Mouse (Mus musculus) spleen, postnatal 4 days (tissue): ENCODE data around the gene Itih4.
A peak's percentile ranks its signal among the peaks of the same experiment; 100 is the strongest.

ENCODE experiments used
- DNase-seq, 2 experiments: peaks; one replicate each; pipeline ENCODE4 v3.0.0; 2022; ENCODE audit warnings: low spot score in 2 of 2

Itih4 gene

DNA sequence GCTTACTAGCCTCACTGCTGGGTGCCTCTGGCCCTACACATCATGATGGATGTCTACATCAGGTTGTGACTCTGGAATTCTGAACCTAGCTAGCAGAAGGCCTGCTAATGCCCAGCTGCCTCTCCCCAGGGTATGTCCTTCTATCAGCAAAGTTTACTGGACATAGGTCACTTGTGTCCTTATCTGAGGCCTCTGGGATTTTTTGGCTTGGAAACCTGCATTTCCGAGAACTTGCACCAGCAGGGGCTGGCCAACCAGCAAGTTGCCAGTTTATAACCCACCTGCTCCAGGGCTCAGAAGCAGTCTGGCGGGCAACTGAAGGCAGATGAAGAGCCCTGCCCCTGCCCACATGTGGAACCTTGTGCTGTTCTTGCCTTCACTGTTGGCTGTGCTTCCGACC, at the start of gene Itih4:
Itih4 (plus strand) TSS at position 273 of the 400 bp plus-strand sequence.
- no peak for DNase-seq

DNA sequence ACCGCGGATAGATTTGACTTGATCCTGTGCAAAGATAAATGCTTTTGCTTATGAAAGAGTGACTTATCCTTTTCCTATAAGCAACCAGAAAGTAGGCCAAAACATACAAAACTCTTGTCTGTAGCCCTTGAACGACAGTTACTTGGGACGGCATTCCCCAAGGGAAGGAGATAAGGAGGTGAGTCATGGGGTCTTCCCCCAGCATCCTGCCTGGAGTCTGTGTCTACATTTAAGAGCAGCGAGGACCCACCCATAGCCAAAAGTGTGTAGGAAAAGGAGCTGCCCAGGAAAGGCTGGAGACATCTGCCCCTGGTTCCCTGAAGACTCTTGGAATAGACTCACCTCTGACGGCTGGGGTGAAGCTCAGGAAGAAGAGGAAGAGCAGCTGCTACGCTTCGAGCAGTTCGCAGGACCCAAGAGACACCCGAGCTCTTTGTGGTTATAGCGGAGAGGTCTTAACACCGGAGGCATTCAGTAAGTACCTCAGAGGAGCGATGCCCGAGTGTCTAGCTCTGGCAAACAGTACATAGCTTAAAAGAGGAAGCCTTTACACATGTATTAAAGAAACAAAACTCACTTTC, 48.8 kb upstream of the Itih4 start:
- DNase-seq, result no peak

DNA sequence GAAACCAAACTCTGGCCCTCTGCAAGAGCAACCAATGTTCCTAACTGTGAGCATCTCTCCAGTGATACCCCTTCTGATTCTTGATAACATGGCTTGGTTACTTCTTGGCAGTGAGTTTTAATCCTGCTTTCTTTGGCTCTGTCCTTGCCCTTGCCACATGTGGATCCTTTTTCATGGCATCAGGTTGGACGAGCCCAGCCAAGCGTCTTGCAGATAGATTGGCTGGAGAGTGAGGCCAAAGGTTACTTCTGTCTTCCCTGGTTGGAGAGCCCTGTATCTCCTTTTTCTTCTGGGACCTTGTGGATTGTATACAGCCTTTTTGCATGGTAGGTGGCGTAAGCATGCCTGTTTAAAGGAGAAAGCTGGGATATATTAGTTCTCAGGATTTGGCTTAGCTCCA, 42.6 kb upstream of the Itih4 start:
- DNase-seq, result no peak

DNA sequence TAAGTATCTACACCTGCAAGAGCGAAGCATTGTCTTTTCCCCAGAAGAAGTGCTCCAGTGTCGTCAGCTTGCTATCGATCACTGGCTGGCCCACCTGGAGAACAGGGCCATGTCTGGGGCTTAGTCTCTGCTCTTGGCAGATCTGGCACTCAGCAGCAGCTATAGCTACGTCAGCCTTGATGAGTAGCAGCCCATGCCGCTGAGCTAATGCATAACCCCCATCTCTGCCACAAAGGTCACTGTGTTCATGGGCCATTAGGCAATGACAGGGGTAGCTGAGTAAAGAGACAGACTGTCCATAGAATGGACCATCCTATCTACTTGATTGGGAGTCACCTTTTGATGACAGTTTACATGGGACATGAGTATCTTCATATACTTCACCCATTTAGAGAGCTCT, 35.8 kb upstream of the Itih4 start:
- DNase-seq, result no peak

DNA sequence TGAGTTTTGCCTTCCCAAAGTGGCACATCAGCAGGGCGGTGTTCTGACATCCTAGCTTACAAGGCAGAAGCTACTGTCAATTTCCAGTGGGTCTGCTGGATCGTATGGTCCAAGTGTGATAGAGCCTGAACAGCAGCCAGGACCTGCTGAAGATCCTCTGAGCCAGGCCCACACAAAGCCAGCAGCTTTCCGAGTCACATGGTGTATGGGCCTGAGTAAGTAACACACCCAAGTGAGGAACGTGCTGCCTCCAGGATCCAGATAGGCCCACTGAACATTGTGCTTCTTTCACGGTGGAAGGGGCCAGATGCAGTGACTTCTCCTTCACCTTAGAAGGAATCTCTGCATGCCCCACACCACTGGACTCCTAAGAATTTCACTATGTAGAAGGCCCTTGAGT, 34.0 kb upstream of the Itih4 start:
- DNase-seq, result no peak

DNA sequence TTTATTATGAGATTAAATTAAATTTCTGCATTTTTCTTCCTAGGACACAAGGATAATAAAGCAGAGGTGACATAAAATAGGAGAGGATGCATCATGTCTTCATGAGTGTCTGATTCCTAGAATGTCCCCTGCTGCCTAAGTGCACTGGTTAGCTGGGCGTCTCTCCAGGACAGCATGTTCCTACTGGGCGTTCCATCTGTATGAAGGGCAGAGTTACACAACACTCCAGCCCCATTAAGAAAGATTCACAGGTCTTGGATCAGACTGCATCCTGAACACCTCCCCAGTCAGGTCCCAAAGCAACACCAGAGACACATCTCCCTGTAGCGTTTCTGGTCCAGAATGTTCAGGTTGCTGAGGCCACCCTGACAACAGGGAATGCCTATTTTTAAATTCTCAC, 31.0 kb upstream of the Itih4 start:
- no peak for DNase-seq

DNA sequence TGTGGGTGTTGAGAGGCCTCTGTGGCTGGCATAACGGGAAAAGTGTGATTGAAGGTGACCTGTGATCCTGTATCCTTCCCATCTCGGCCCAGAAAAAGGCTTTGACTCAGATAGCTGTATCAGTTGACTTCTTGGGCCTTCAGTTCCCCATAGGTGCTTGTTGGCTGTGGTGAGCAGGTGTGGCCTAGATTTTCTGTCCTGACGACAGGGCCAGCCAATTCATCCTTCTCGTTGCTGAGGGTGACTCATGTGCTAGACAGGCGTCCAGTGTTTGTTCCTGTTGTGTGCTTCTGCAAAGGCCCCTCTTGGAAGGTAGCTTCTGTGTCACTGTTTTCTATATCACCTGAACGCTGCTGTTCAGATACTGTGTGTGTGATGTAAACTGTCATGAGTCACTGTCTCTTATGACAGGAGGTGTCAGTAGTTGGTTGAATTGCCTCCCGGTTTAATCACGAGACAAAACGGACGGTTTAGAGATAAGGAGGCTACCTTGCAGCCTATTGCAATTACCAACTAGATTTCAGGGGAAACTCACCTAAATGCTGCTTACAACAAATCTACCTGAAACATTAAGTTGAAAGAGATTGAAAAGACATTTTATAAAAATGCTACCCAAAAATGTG, 29.3 kb upstream of the Itih4 start:
- no peak for DNase-seq

DNA sequence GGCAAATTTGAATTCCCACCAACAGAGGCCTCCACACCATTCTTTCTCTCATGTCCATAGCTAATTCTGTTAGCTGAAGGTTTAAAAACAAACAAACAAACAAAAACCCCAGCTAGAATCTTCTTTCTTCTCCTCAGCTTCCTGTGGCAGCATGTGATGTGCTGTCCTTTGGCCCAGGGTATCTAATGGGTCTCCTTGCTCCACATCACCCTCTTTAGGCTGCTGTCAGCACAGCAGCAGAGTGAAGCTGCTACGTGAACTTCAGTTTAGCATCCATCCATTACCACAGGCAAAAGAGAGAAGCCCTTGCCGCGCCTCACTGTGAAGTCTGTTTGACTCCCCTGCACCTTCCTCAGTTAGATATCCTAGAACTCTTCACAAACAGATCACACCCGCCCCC, 28.3 kb upstream of the Itih4 start:
- no peak for DNase-seq

DNA sequence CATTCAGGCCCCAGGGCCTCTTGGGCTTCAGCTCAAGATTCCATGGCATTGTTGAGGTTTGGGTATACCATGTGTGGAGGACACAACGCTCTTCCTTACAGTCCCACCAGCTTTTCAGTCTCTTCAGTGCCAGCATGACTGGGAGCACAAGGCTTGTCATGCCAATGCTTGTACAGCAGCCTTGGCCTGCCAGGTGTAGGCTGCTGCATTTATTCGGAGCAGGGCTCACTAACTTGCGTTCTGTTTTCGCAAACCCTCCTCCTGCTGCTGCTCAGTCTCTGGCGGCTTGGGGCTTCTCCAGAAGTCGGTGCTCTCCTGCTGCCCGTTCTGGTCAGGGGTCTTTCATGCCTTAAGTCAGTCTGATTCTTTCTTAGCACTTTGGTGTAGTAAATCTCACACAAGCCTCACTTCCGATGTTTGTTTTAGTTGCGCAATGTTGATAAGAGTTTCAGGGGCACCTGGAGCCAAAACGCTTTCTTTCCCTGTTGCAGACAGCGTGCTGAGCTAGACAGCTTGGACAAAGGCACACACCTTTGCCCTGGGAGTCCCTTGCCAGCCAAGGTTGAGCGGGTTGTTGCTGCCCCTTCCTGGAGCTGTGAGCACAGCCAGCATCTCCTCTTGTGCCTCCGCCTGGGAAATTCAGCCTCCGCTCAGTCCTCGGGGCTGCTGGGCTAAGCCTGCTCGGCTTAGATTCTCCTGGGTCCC, 24.7 kb upstream of the Itih4 start:
- no peak for DNase-seq

DNA sequence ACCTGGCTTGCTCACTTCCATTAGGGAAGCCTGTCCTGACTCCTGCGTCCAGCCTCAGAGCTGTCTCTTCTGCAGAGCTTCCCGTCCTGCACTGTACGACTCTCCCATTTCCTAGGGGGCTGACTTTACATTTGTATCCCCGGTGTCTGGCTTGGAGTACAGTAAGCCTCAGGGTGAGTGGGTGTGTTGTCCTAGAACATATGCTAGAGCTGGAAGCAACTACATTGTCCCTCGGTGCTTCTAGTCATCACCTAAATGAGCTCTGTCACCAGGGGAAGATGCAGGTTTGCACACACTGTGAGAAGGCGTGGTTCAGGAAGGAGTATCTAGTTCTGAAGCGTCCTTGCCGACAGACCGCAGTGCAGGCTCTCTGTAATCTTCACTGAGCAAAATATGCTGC, 23.9 kb upstream of the Itih4 start:
- DNase-seq, result no peak

DNA sequence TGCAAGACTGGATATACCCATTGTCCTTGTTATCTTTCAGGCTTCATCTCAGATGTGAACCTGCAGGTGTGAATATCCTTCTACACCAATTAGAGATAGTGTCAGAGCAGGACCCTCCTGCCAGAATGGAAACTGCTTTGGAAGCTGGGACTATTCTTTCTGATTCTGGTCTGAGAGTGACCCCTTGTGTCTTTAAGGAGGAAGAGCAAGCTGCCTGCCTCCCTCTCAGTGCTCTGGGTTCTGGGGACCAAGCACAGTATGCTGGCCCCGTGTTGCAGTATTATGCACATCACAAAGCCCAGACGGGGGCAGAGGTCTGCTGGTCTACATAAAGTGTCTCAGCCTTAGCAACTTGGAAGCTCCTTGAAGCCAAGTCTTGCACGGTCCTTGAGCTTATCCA, 21.0 kb upstream of the Itih4 start:
- no peak for DNase-seq

DNA sequence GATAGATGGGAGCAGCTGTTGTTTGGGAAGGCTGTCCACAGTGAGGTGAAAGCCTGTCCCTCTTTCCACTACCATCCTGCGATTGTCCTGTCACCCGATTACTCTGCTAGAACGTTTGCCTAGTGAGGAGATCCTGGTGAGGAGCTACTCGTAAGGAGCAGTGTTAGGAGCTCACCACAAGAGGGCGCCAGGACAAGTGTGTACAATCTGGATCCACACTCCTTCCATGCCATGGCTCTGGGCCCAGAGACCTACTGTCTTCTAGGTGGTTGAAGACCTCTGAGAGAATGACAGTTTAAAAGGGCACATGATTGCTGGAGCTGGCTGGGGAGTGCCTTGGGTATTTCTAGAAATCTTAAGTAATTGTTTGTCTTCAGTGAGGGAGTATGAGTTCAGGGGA, 19.2 kb upstream of the Itih4 start:
- DNase-seq, result peak; percentile 66 to 88

DNA sequence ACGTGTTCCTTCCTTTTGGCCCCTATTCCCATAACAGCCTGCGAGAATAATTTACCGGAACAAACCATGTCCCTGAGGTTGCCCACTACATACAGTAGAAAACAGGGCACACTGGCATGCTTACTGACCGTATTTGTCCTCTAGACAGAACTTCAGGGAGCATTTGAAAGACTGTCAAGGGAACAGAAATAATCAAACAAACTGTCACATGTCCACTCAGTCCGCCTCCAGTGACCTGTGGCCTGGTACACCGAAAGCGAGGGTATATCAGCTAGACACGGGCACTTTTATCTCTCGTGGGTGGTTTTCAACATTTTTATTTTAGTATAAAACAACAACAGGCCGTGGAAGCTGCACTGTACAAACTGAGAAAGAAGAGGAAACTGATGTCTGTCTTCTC, 17.4 kb upstream of the Itih4 start:
- DNase-seq, result no peak

DNA sequence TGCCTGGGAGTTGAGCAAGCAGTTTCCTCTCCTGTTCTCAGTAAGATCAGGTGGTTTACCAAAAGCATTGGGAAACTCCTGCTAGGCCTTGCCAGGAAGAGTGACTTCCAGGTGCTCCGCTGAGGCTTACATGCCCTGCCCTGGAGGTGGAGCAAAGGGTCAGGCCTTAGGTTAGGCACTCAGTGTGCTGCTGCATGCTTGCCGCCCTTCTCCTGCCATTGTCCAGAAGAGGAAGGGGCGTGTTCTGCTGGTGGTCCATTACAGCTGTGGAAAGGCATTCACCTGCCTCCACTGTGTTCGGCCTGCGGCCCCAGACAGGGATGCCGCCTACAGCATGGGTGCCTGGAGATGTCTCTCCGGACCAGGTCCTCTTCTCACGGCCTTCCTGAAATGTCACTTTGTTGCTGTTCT, 16.9 kb upstream of the Itih4 start:
- DNase-seq, result peak in 1 of 2 experiments; percentile 57

DNA sequence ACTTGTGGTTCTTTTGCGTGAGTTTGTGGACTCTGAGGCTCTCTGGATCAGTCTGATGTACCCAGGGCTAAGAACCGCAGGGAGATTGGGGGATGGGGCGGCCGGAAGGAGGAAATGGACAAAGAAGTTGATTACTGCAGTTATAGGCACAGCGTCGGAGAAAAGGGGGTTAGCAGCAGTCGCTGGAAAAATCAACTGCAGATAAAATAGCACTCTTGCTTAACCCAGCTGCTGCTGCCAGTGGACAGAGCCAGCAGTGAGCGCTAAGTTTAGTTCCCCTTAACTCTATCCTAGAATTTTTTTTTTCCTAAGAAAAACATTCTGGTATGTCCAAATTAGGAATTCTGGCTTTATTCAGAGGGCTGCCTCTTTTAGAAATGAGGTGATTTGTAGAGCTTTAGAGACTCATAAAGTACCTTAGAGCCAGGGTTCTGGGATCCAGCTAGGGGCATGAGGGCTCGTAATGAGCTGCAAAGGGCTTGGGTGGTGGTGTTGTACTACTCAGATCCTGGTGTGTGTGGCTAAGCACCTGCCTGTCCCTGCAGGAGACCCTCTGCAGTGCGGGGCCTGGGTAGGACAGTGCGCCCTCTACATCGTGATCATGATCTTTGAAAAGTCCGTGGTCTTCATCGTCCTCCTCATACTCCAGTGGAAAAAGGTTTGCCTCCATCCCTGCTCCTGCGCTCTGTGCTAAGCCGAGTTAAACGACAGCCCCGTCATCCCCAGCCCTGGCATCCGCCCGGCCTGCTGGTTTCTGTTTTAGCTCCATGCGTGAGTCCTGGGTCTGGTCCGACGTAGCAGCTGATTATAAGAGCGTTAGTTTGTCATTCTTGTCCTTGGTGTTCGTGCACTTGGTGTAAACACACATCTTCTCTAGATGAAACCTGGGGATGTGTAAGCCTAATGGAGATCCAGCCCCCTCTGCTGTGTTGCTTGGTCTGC, 15.8 kb upstream of the Itih4 start:
- no peak for DNase-seq

DNA sequence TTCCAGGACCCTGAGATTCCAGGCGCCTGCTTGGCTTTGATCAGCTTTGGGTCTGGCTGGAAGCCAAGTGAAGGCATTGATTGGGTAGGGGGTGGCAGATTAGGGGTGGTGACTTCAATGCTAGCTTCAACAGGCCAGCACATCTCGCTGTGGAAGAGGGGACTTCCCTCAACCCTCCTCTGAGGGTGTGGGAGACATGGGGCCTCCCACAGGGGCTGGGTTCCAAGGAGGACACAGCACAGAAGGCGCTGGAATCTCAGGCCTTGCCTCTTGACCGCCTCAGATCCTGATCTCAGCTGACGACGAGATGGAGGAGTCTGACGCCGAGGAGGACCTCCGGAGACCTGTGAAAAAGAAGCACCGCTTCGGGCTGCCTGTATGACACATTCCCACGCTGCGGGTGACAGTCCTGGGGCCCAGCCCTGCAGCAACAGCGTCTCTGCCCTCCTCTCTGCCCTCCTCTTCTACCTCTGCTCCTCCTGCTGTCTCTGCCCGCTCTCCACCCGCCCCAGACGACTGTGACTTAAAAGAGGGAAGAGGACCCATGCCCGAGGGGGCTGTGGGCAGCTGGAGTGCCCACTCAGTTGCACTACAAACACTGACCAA, 12.1 kb upstream of the Itih4 start:
- no peak for DNase-seq

DNA sequence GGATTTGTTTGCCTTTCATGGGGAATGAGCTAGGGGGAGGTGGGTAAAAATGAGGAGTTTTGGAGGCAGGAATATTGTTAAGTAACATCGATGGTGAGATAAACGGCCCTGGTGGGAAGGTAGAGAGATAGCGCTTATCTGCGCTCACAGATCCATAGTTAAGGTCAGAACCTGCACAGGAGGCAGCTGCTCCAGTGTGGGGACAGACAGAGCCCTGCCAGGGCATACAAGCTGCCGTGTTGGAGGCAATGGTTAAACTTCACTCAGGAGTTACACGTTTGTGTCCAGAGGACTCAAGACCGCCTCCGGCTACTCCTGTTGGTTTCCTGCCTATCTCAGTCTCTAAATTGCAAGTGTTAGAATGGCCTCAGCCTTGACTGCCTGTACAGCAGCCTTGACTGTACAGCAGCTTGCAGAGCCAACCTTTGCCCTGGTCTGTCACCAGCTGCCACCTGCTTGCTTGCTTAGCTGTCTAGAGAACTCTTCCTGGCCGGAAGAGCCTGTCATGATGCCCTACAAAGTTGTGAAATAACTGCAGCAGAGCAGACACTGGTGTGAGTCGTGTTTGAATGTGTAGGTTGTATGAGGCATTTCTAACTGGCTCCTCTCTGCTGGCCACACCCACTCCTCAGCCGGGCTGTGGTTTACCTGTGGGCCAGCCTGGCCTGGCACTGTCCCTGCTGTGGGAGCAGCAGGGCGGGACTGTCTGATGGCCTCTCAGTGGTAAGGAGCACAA, 11.0 kb upstream of the Itih4 start:
- DNase-seq, result no peak

DNA sequence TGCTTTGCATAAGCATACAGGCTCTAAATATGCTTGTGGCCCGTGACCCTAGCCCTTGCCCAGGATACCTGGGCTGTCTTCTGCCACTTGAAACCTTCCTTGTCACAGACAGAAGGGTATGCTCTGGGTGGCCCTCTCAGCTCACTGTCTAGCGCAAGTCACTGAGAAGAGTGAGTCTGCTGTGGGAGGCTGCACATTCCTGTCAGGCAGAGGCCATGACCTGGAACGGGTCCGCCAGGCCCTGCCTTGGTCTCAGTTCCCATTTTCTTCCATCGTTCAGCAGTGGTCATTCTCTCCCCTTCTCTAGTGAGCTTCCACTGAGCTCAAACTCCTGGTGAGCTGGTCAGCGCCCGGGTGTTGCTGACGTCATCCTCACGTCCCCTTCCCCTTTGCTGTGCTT, 10.3 kb upstream of the Itih4 start:
- no peak for DNase-seq

DNA sequence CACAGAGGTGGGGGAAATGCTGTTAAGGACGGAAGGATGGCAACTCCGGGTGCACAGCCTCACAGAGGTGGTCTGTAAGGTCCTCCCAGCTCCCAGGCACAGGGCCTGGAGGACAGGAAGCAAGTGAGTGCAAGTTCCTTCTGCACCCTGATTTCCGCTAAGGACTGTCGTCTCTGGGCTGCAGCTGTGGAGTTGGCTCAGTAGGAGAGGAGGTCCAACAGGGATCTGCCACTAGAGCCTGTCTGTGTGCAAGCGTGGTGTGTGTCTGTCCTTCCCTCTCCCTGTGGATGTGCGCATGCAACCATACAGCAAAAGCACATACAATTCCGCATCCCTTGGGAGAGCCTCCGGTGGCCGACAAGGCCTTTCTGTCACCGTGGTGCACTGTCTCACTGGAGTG, 9.8 kb upstream of the Itih4 start:
- no peak for DNase-seq

DNA sequence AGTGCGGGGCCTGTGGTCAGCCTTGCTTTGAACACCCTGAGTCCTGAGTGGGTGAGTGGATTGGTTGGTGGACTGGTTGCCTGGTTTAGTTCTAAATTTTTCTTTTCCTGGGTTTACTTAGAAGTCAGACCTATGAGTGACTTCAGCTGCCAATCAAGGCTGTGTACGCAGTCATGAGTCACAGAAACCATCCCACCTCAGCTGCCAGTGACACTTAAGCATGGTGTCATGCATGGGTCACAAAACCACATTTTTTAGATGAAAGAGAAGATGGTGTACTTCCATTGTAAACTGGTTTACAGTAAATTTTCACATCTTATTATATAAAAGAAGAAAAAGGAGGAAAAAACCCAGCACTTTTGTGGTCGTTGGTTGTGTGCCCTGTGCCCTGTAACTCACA, 8.4 kb upstream of the Itih4 start:
- DNase-seq, result no peak

DNA sequence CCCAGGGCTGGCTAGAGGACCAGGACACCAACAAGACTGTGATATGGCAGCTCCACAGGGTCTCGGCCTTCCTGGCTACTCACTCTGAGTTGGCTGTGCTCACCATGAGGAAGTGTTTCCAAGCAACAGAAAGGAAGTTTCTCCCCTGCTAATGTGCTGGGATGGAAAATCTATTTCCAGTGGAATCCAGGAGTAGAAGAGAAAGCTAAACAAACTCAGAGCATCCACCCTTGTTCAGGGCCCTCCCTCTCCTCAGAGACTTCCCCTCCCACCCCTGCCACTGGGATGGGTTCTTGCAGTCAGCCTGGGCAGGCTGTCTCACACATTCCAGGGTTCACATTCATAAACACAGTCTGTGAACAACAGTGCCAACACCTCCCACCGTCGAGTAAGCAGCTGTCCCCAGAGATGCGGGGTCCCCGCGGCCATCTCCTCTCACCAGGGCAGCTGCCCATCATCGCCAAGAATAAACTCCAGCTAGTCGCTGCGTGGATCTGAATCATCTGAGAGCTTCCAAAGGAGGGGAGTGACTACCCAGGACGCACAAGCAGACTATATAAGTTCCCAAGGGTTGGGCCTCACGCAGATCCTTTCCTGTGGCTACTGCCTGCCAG, 7.2 kb upstream of the Itih4 start, which contains the start of gene Mustn1:
Mustn1 (plus strand) TSS at position 243 of the 614 bp plus-strand sequence.
- no peak for DNase-seq
